Mouse (Mus musculus): ENCODE results near the gene Shld2.

DNA sequence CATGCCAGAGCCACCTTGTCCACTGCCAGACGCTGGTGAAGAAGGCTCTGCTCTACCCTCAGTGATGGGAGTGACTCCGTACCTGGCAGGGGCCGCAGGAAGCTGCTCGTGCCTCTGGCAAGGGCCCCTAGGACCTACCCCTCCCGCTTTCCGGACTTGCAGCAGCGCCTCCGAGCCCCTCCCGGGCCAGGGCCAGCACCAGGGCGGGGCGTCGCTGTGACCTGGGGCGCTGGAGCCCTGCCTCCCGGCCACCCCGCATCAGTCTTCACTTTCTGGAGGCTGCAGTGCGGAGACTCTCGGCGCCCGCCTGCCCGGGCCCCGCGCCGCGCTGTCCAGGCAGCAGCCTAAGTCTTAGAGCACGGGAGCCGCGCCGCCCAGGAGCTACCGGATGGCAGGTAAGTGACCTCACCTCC lies 90.5 kb downstream of the Shld2 start:
- TF ChIP-seq CTCF (IDR thresholded peaks at IDR 0.05; ENCODE audit: low read depth, low read length) (no peak), POLR2A (IDR thresholded peaks at IDR 0.05; ENCODE audit: borderline replicate concordance, low read depth, low read length) (no peak)
